Mouse (Mus musculus) heart, adult 18-20 months (tissue): ENCODE data around the gene D230025D16Rik. TPM values are rescaled to one million over a fixed set of nuclear protein-coding genes. Genes with fewer than 3 reads are reported as not detected.
"Not testable (repeated sequence)": the region's sequence is repeated elsewhere in the genome, so short reads cannot be mapped to it uniquely, and the experiment has no call there.

Experiments used
- DNase-seq, 2 experiments: peaks; one replicate each; pipeline ENCODE4 v3.0.0; 2021 to 2022; ENCODE audit warnings: mixed read lengths in 1 of 2
- total RNA-seq, 2 experiments: library from RNA; stranded (reverse); gene quantifications; 2 replicates each; pipeline ENCODE4 v1.2.3; 2021

The D230025D16Rik gene
- total RNA-seq, 2 experiments from 2014 or later: 18.1 to 19.4 TPM

DNA sequence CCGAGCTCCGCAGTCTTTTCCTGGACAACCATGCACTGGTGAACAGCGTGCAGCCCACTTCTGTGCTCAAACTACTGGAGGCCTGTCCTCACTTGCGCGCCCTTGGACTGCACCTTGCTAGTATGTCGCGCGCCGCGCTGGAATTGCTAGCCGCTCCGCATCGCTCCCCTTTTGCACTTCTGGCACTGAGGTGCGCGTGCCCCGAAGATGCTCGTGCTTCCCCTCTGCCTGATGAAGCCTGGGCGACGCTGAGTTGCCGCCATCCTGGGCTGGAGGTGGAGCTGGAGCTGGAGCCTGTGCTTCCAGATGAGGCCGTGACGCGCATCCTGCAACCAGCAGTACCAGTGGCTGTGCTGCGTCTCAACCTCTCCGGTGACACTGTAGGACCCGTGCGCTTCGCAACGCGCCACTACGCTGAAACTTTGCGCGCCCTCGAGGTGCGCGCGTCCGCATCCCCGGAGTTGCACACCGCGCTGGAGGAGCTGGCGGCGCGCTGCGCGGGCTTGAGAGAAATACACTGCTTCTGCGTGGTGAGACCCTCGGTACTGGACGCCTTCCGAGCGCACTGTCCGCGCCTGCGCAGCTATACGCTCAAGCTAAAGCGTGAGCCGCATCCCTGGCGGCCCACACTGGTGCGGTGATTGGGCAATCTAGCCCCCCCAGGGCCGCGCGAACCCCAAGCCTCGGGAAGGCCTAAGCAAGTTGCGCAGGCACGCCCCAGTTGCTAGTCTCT lies 43.6 kb downstream of the D230025D16Rik start:
- no peak for DNase-seq

DNA sequence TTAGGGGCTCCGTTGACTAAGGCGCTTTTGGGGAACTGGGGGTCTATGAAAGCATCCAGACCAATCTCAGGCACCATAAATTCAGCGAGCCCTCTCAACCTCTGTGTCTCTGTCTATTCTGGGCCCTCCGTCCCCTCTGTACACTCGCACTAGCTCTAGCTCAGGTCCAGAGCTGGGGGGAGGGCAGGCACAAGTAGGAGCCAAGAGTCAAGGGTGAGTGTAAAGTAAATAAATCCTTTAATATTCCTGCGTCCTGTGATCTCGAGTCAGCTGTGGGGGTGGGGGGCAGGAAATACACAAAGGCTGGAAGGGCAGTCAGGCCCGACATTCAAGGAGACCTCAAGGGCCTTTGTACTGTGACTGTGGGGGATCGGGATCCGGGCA lies 44.1 kb downstream of the D230025D16Rik start:
- no peak for DNase-seq

DNA sequence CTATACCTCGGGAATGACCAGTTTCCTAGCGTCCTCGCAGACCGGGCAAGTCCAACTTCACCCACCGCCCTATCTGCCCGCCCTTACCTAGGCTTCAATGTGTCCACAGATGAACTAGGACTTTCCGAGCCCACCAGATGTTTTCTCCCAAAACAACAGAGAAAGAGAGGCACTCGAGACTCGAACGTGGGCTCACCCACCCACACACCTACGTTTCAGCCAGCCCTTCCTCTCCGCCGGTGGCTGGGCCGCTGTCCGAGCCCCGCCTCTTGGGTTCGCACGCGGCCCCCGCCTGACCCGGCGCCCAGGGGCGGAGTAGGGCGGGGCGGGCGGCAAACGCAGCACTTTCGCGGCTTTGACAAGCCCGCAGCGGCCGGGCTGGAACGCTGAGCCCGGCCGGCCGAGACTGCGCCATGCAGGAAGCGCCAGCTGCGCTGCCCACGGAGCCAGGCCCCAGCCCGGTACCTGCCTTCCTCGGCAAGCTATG lies 44.6 kb downstream of the D230025D16Rik start, which contains the start of gene Hsf4:
Gene Hsf4 (plus strand): TSS at position 341 of the 487 bp plus-strand sequence.
- DNase-seq: peak; percentile 81 to 84

DNA sequence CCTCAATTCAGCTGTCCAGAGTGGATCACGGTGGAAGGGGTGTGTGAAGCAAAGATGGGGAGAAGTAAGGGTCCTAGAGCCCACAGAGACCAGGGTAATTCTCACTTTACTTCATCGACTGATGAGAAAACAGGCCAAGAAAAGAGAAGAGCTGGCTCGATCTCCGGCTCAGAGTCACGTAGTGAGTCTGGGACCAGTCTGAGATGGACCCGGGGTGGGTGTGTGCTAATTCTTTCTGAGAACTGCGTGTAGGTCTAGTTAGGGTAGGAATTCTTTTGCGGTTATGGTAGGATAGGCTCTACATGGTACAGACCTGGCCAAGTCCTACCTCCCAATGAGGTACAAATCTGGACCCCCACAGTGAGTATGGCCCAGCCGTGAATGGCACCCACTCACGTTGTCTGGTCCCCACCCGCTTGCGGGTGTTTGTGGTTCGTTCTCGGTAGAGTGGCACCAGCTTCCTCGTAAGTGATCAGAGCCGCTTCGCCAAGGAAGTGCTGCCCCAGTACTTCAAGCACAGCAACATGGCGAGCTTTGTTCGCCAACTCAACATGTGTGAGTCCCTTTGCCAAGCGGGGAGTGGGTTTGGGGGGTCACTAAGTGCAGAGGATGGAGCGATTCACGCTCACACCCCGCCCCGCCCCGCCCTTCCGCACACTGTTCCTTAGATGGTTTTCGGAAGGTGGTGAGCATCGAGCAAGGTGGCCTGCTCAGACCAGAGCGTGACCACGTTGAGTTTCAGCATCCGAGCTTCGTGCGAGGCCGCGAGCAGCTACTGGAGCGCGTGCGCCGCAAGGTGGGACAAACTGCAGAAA lies 45.4 kb downstream of the D230025D16Rik start:
- no peak for DNase-seq

DNA sequence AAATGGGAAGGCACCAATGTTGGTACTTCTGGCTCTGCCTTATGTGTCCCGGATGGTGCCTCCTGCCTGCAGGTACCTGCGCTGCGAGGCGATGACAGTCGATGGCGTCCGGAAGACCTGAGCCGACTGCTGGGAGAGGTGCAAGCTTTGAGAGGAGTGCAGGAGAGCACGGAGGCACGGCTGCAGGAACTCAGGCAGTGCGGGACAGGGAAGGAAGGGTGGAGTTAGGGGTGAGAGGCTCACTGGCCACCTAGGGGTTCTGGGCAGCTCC lies 45.9 kb downstream of the D230025D16Rik start:
- DNase-seq: no peak

DNA sequence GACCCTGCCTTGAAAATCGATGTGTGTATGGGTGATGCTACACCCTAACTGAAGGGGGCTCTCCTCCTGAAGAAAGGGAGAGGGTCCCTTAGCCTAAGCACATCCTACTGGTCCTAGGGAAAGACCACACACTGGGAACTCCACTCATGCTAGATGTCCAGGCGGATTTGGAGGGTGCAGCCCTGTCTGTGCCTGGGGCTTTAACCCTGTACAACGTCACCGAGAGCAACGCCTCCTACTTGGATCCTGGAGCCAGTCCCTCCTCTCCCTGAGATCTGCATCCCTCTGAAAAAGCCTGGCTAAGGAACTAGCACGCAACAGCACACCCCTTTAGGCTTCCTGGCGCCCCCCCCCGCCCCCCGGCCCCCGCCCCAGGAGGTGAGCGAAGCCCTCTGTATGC lies 50.4 kb downstream of the D230025D16Rik start:
- DNase-seq: no peak

DNA sequence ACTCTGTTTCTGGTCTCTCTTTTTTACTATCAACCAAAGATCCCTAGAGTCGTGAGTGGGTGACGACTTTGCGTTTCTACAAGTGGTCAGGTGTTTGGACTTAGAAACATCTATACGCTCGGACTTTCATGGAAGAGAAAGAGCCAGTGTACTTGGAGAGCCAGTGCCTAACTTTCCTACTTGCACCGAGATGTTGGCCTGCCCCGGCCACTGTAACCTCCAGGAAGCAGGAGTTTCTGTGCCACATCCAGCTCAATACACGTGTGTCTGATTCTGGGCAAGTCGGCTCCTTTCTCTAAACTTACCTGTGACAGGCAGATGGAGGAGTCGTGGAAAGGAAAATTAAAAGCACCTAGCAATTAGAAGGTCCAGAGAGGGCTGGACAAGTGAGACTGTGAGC lies 50.9 kb downstream of the D230025D16Rik start, which contains the start of gene Nol3:
Gene Nol3 (plus strand): TSS at position 301 of the 400 bp plus-strand sequence.
- DNase-seq: no peak

DNA sequence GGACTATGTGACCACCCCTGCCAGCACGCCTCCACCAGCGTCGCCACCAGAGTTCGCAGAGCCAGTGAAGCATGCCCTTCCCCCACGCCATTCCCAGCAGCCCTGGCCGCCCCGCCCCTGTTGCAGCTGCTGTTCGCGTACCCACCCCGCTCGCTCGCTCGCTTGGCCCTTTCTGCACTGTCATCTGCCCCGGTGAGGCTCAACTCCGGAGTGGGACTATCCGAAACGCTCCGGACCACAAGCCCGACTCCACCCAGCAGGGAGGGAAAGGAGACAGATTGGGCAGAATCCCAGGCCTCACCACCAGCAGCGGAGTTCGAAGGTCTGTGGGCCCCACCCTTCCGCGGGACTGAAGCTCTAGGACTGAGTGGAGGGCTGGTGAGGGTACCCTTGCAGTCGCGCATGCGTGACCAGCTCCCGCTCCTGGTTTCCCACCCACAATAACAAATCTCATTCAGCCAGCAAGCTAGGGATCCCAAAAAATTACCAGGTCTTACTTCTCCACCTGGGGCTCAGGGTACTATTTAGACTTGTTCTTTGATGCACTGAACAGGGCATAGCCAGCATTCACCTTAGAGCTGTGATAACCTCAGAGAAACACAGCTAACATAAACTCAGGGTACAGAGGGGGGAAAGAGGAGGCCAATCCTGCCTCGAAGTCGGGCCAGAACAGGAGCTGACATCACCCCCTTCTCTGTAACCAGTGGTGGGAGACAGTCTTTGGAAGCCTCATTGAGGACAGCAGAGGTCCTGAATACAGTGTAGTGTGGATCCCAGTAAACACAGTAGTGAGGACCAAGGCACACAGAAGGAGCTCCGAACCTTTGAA lies 51.6 kb downstream of the D230025D16Rik start:
- DNase-seq: peak; percentile 71 to 74

DNA sequence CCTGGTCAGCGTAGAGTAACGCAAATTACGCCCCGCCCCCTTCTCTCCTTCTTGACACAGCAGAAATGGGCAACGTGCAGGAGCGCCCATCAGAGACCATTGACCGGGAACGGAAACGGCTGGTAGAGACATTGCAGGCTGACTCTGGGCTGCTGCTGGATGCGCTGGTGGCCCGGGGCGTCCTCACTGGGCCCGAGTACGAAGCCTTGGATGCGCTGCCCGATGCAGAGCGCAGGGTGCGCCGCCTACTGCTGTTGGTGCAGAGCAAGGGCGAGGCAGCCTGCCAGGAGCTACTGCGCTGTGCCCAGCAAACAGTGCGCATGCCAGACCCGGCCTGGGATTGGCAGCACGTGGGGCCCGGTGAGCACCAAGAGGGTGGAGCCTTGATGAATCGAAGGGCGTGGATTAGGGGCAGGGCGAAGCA lies 54.0 kb downstream of the D230025D16Rik start:
- DNase-seq: peak; percentile 81 to 87

DNA sequence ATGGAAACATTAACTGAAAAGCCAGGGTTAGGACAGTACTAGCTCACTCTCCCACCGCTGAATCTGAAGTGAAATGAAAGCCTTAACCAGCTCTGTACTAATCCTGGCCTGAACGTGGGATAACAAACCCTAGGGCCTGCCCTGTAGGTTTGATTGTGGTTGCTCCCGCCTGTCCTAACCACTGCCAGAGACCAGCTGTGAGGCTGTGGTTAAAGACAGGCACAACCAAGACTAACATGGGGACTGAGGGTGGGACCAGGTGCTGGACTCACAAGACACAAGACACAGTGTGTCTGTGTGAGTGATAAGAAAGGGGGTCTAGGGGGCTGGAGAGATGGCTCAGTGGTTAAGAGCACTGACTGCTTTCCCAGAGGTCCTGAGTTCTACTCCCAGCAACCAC lies 55.6 kb downstream of the D230025D16Rik start:
- no peak for DNase-seq

DNA sequence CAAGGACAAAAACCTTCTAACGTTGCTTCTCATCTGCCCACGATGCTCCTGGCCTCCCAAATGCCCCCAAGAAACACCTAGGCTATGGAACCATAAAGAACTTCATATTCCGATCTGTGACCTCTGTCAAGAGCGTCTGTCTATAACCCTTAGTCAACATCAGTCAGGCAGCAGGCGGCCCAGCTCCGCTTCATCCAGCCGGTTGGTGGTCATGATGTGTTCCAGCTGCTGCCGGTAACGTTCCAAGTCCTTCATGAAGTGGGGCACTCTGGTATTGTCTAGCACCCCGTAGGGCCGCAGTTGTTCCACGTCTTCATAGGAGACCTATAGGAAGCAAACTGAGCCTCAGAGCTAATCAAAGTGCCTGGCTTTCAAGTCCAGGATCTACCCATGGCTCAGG lies 56.9 kb downstream of the D230025D16Rik start:
- DNase-seq: no peak

DNA sequence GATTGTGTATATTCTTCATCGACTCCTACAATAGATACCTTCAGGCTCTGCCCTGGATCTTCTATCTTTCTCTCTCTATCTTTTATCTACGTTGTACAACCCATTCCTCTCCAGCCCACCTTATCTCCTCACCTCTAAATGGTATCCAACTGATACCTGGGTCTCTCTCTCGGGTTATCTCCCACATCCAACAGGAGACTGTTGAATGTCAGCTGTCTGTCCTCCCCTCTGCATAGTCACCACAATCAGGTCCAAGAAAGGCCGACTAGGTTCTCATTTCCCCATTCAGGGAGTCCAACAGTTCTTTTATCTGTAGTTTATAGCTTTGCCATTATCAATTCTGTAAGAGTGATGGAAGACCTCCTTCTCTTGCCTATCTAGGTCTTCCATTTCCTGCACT lies 57.3 kb downstream of the D230025D16Rik start:
- no peak for DNase-seq

DNA sequence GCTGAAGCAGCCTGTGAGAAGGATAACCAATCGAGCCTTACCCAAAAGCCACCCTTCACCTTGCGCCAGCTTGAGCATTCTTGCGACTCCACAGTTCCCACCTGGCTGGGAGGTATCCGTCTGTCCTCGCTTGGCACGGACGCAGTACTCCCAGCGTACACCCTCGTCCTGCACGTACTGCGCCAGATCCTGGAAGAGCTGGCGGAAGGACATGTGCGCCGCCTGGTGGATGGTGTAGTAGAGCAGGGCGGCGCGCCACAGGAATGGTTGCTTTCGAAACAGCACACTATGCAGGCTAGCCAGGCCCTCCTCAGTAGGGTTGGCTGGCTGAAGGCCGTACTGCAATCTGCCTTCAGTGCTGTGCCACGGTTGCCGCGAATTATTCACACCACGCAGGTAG lies 58.1 kb downstream of the D230025D16Rik start:
- peak in 1 of 2 experiments; percentile 60 for DNase-seq

DNA sequence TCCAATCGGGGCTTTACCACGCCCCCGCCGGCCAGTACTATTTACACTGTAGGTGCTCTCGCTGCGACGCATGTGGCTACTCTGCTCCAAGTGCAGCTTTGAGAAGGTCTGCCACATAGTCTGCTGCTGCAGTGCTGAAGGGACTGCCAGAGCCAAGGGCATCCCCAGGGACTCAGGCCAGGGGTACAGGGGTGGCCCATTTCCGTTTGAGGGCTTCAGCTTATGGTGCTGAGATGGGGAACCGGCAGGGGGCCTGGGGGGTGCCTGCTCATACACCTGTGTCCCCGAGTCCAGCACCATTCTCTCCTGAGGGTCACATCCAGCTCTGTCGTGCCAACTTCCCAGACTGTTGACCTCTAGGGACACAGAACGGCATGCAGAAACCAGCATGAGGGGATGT lies 60.6 kb downstream of the D230025D16Rik start:
- DNase-seq: no peak

DNA sequence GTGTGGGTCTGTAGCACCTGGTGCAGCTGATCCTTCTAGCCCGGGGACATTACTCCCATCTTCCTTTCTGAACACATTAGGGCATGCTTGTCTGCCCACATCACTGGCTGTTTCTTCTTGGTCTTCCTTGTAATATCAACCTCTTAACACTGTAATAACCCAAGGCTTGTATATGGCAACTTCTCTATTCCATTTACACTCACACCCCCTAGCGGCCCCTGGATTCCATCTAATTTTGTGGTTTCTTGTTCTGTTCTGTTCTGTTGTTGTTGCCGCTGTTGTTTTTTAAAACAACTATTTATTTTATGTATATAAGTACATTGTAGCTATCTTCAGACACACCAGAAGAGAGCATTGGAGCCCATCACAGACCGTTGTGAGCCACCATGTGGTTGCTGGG lies 62.0 kb downstream of the D230025D16Rik start:
- DNase-seq: no peak

DNA sequence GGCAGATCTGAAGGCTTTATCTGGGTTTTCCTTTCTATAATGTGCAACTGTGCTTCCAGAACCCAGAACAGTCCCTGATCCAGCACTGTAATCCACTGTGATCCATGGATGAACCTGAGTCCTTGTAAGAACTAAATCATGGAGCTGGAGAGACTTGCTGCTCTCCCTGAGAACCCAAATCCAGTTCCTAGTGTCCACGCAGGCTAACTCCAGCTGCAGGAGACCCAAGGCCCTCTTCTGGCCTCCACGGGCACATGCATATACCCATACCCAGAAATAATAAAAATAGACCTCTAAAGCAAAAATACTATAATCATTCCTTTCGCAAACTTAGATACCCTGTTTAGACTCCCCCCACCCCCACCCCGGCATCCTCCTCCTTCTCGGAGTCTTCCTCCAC lies 63.3 kb downstream of the D230025D16Rik start:
- no peak for DNase-seq

DNA sequence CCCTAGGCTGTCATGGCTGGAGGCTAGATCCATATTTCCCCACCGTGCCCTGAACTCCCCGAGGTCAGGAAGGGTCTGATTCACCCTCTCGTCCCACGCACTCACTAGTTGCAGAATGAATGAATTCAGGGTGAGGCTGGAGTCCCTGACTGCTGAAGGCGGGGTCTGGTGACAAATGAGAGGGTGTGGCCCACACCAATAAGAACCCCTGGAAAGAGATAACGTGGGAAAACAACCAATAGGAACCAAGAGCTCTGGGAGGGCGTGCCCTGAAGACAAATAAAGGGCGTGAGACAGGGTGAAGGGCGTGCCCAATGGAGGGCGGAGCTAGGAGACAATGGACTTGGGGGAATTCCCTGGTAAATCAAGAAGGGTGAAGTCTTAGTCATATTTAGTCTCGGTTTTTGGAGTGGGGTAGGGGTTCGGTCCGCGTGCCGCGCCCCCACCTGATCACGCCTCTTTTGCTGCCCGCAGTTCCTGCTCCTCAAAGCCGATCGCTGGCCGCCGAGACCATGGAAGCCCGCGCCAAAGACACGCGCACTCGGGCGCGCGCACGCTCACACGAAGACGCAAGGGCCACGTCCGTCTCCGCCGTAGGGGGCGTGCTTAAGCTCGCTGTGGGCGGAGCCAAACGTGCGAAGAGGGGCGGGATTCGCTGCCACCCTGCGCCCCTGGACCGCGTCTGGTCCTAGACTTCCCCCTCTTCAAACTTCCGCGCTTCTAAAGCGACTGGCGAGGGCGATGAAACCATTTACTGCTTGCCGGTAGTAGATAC lies 64.2 kb downstream of the D230025D16Rik start:
- peak; percentile 93 to 94 for DNase-seq

DNA sequence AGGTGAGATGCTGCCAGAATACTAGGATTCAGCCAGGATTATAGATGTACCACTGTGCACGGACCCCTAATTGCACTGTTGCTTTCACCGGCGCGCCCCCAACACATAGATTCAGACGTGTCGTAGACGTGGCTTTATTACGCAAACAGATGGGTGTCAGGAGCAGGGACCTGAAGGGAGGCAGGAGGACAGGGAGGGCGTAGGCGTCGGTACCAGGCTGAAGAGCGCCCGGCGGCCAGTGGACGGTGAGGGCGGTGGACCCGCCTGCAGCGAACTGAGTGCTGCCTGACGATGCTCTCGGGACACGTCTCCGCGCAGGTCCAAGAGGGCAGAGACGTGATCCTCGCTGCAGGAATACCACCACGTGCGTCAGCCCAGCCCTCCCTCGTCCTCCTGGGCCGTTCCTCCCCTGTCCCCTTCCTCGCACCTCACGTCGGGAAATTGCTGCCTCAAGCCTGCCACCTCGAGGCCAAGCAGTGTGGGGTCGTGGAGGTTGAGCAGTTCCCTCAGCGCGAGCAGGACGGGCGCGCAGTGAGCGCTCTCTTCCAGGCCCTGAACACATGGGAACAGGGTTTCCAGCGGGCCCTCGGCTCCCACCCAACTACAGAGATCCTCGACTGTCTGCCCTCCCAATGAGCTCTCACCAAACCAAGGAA lies 65.0 kb downstream of the D230025D16Rik start, which contains the start of gene 4931428F04Rik:
Gene 4931428F04Rik (minus strand): TSS at position 60 of the 656 bp plus-strand sequence.
- no peak for DNase-seq

DNA sequence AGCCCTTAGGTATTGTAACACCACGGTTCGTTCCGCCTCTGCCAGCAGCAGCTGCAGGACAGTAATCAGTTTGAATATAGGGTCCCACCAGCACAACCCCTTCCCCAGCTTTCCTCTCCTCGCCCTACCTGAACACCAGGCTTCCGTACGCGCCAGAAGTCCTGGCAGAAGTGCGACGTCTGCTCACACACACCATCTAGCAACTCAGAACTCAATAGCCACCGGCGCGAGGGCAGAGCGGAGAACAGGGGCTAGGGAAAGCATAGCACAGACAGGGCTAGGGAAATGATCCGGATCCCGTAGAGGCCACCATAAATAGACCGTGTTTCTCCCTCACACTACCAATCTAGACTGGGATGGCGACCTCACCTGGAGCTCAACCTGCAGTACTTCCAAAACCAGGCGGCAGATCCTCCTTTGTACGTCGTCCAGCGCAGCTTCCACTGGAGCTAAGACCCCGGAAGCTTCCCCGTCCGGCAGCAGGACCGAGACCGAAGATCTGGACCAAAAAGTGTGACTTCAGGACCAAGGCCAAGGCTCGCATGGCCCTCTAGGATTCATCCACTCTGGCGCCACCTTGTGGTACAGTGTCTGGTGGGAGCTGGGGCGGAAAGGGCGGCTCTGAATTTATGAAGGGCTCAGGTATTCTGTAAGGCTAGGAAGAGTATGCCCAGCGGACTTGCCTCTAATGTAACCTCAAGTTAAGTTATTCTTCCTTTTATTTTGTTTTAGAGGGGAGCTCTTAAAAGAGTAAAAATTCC lies 65.8 kb downstream of the D230025D16Rik start:
- peak; percentile 86 to 98 for DNase-seq

DNA sequence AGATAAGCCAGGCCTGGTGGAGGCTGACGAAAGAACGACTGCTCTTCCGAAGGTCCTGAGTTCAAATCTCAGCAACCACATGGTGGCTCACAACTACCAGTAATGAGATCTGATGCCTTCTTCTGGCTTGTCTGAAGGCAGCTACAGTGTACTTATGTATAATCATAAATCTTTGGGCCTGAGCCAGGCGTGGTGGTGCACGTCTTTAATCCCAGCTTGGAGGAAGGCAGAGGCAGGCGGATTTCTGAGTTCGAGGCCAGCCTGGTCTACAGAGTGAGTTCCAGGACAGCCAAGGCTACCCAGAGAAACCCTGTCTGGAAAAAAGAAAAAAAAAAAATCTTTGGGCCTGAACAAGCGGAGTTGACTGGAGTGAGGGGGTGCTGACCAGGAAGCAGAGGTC lies 66.4 kb downstream of the D230025D16Rik start:
- DNase-seq: not testable (repeated sequence)
